Mouse (Mus musculus) B cell, adult 62 days (primary cell): ENCODE results near the gene Olfr348. TPM values are rescaled to one million over a fixed set of nuclear protein-coding genes. Genes with fewer than 3 reads are reported as not detected.

Experiments used
- total RNA-seq: library from RNA; stranded (reverse); gene quantifications from 4 replicates; pipeline ENCODE4 v1.2.4, GENCODE M21; 2023

Olfr348 gene
- total RNA-seq: not detected in 4 replicates

GRCm38 (mm10) chr2:36783976-36784375, at the start of gene Olfr348:
Olfr348 (plus strand) TSS chr2:36784276.

GRCm38 (mm10) chr2:36790238-36790637, 6.2 kb downstream of the Olfr348 start, which contains the start of gene Olfr50:
Olfr50 (plus strand) TSS chr2:36790538.

GRCm38 (mm10) chr2:36816932-36817331, 32.9 kb downstream of the Olfr348 start, which contains the start of gene Olfr3:
Olfr3 (minus strand) TSS chr2:36817032.

Other genes with a start within 250 kb of the Olfr348 start
- gene Olfr344, start 217.6 kb upstream of the Olfr348 start, total RNA-seq: not detected in 4 replicates
- not detected in 4 replicates for gene Olfr345, start 144.2 kb upstream of the Olfr348 start, total RNA-seq
- not detected in 4 replicates for gene Olfr346, start 98.5 kb upstream of the Olfr348 start, total RNA-seq
- gene Olfr347, start 52.4 kb upstream of the Olfr348 start, total RNA-seq: not detected in 4 replicates
- gene Olfr50, start 6.3 kb downstream of the Olfr348 start, total RNA-seq: not detected in 4 replicates
- gene Olfr3, start 32.8 kb downstream of the Olfr348 start, total RNA-seq: not detected in 4 replicates
- not detected in 4 replicates for gene Olfr350, start 62.0 kb downstream of the Olfr348 start, total RNA-seq
- not detected in 4 replicates for gene Olfr351, start 78.4 kb downstream of the Olfr348 start, total RNA-seq
- not detected in 4 replicates for gene Olfr352, start 84.2 kb downstream of the Olfr348 start, total RNA-seq
- gene Olfr353, start 108.7 kb downstream of the Olfr348 start, total RNA-seq: not detected in 4 replicates
- gene Olfr354, start 121.4 kb downstream of the Olfr348 start, total RNA-seq: not detected in 4 replicates
- gene Olfr355, start 144.6 kb downstream of the Olfr348 start, total RNA-seq: not detected in 4 replicates
- not detected in 4 replicates for gene Olfr356, start 152.8 kb downstream of the Olfr348 start, total RNA-seq
- gene Olfr357, start 209.6 kb downstream of the Olfr348 start, total RNA-seq: not detected in 4 replicates
- not detected in 4 replicates for gene Olfr358, start 225.1 kb downstream of the Olfr348 start, total RNA-seq